Comparison of ENCODE assay signal across 8 mouse cellular contexts in genomic region chr2:164456413-164456812, GRCm38 (mm10). TPM values are rescaled to one million over a fixed set of nuclear protein-coding genes. Genes with fewer than 3 reads are reported as not detected.
DNase-seq lines count a peak whose midpoint lies in the region; ATAC-seq and TF ChIP-seq lines count a peak whose summit lies in the region.
"Had no signal": no experiment of that assay in that cellular context is flagged by ENCODE, and none has a peak within 500 bp of the region (broad histone marks: within the 10 kb centered on the region; RNA-seq: fewer than 3 reads in every experiment).

No protein-coding gene starts in this region.

- no peaks in the 10 kb centered on the region for H3K27me3 ChIP-seq in kidney, postnatal 0 days (ENCODE audit: insufficient read depth, low read length)
- no peaks in the 10 kb centered on the region for H3K27me3 ChIP-seq in embryonic facial prominence, embryonic 11.5 days (ENCODE audit: control insufficient read depth, insufficient read depth, low read length)
- H3K27me3 ChIP-seq in intestine, embryonic 15.5 days (replicated peaks) = no peaks in the 10 kb centered on the region
- H3K27me3 ChIP-seq in neural tube, embryonic 14.5 days (ENCODE audit: control insufficient read depth, insufficient read depth, low read length) = no peaks in the 10 kb centered on the region

- peak overlapping the region; percentile 42; the same call in 1 of the 2 replicates for H3K4me2 ChIP-seq in kidney, postnatal 0 days (ENCODE audit: low read length)
- H3K4me2 ChIP-seq in embryonic facial prominence, embryonic 11.5 days (ENCODE audit: low read depth, low read length) = no peak overlapping the region
- peak overlapping the region; percentile 48 for H3K4me2 ChIP-seq in intestine, embryonic 15.5 days (replicated peaks)
- H3K4me2 ChIP-seq in neural tube, embryonic 14.5 days (ENCODE audit: low read depth, low read length) = peak overlapping the region; percentile 18; the same call in 1 of the 2 replicates

- DNase-seq in kidney, postnatal 0 days (ENCODE audit: low spot score) = no peak
- DNase-seq in kidney, postnatal 10 days = no peak
- no peak for DNase-seq in embryonic facial prominence, embryonic 11.5 days (ENCODE audit: low spot score)
- no peak for DNase-seq in right cerebral cortex, postnatal 14 days
- no peak for DNase-seq in adrenal gland, adult 2 months
- DNase-seq: cerebellum, adult 9-11 months had no signal

- WGBS in kidney, postnatal 0 days = 81% methylated on average over 1 of the region's 1 CpGs
- 87% methylated on average over 1 of the region's 1 CpGs for WGBS in embryonic facial prominence, embryonic 11.5 days
- 71% methylated on average over 1 of the region's 1 CpGs for WGBS in intestine, embryonic 15.5 days
- 90% methylated on average over 1 of the region's 1 CpGs for WGBS in neural tube, embryonic 14.5 days

- no peak overlapping the region for H3K4me3 ChIP-seq in kidney, postnatal 0 days (replicated peaks; ENCODE audit: low read depth, low read length)
- no peak overlapping the region for H3K4me3 ChIP-seq in embryonic facial prominence, embryonic 11.5 days (ENCODE audit: low read depth, low read length)
- no peak overlapping the region for H3K4me3 ChIP-seq in intestine, embryonic 15.5 days (replicated peaks)
- no peak overlapping the region for H3K4me3 ChIP-seq in neural tube, embryonic 14.5 days (ENCODE audit: low read depth, low read length)

- H3K9me3 ChIP-seq in kidney, postnatal 0 days (replicated peaks; ENCODE audit: low read length) = no peaks in the 10 kb centered on the region
- no peaks in the 10 kb centered on the region for H3K9me3 ChIP-seq in embryonic facial prominence, embryonic 11.5 days (replicated peaks; ENCODE audit: control insufficient read depth, low read length)
- no peaks in the 10 kb centered on the region for H3K9me3 ChIP-seq in intestine, embryonic 15.5 days
- H3K9me3 ChIP-seq in neural tube, embryonic 14.5 days (ENCODE audit: control insufficient read depth, low read length) = no peaks in the 10 kb centered on the region

- H3K9ac ChIP-seq in kidney, postnatal 0 days (ENCODE audit: low read depth, low read length) = peak overlapping the region; percentile 31; the same call in 1 of the 2 replicates
- peak overlapping the region; percentile 51 for H3K9ac ChIP-seq in embryonic facial prominence, embryonic 11.5 days (replicated peaks; ENCODE audit: low read length)
- H3K9ac ChIP-seq in intestine, embryonic 15.5 days = 0 out of 2 replicates have a peak overlapping the region, but pooled peaks have one; percentile 29
- H3K9ac ChIP-seq in neural tube, embryonic 14.5 days (replicated peaks; ENCODE audit: low read depth, low read length) = no peak overlapping the region

- ATAC-seq in kidney, postnatal 0 days (replicated peaks; ENCODE audit: low FRiP score, low read depth) = no peak
- ATAC-seq in embryonic facial prominence, embryonic 11.5 days (replicated peaks; ENCODE audit: insufficient number of reproducible peaks, low FRiP score, low TSS enrichment, low read depth) = no peak
- no peak for ATAC-seq in intestine, embryonic 15.5 days
- ATAC-seq in neural tube, embryonic 14.5 days (ENCODE audit: low read depth) = no peak

- peak overlapping the region; percentile 86 for H3K27ac ChIP-seq in kidney, postnatal 0 days
- H3K27ac ChIP-seq in embryonic facial prominence, embryonic 11.5 days (replicated peaks; ENCODE audit: low read depth, low read length) = no peak overlapping the region
- H3K27ac ChIP-seq in intestine, embryonic 15.5 days = peak overlapping the region; percentile 54
- H3K27ac ChIP-seq in neural tube, embryonic 14.5 days (ENCODE audit: low read depth, low read length) = no peak overlapping the region

- H3K36me3 ChIP-seq in kidney, postnatal 0 days (ENCODE audit: insufficient read depth, low read length) = no peaks in the 10 kb centered on the region
- H3K36me3 ChIP-seq in embryonic facial prominence, embryonic 11.5 days (replicated peaks; ENCODE audit: control insufficient read depth, insufficient read depth, low read depth, low read length) = no peaks in the 10 kb centered on the region
- no peaks in the 10 kb centered on the region for H3K36me3 ChIP-seq in intestine, embryonic 15.5 days
- H3K36me3 ChIP-seq in neural tube, embryonic 14.5 days (ENCODE audit: control insufficient read depth, insufficient read depth, low read length) = no peaks in the 10 kb centered on the region

- no peak for TF ChIP-seq CTCF in kidney, postnatal 0 days (IDR thresholded peaks at IDR 0.05; ENCODE audit: low read depth)

- peaks cover 13% of the 10 kb centered on the region for H3K4me1 ChIP-seq in kidney, postnatal 0 days (replicated peaks; ENCODE audit: insufficient read depth, low read length)
- no peaks in the 10 kb centered on the region for H3K4me1 ChIP-seq in embryonic facial prominence, embryonic 11.5 days (ENCODE audit: control insufficient read depth, insufficient read depth, low read length)
- peaks cover 30% of the 10 kb centered on the region for H3K4me1 ChIP-seq in intestine, embryonic 15.5 days (replicated peaks)
- H3K4me1 ChIP-seq in neural tube, embryonic 14.5 days (ENCODE audit: control insufficient read depth, insufficient read depth, low read length) = no peaks in the 10 kb centered on the region

RNA-seq across cellular contexts. Expression of gene Sys1, which starts 0.4 kb away (rescaled TPM):
- 83.0 and 83.1 TPM in 2 replicates for polyA plus RNA-seq in kidney, postnatal 0 days (2015; fragmentation: Nextera tagmentation; extraction: Ambion mirVana)
- 53.3 and 58.3 TPM in 2 replicates for polyA plus RNA-seq in embryonic facial prominence, embryonic 11.5 days (2014; fragmentation: Nextera tagmentation; extraction: Ambion mirVana)
- polyA plus RNA-seq in intestine, embryonic 15.5 days (2015; fragmentation: Nextera tagmentation; extraction: Ambion mirVana) = 51.1 and 61.9 TPM in 2 replicates
- polyA plus RNA-seq in neural tube, embryonic 14.5 days (2014; fragmentation: Nextera tagmentation; extraction: Ambion mirVana) = 88.9 and 96.3 TPM in 2 replicates
- 10 to 100 TPM; 24.5 to 34.0 TPM for total RNA-seq in adrenal gland, adult 2 months (2021)
- 299 and 335 TPM in 2 replicates for polyA plus RNA-seq in adrenal gland, adult 2 months (2012; rRNA removed)

RNA-seq across cellular contexts. Expression of gene Gm20458, which starts 4.4 kb away (rescaled TPM):
- 22.8 and 23.3 TPM in 2 replicates for polyA plus RNA-seq in kidney, postnatal 0 days (2015; fragmentation: Nextera tagmentation; extraction: Ambion mirVana)
- 2.6 and 4.3 TPM in 2 replicates for polyA plus RNA-seq in embryonic facial prominence, embryonic 11.5 days (2014; fragmentation: Nextera tagmentation; extraction: Ambion mirVana)
- polyA plus RNA-seq in intestine, embryonic 15.5 days (2015; fragmentation: Nextera tagmentation; extraction: Ambion mirVana) = 9.4 and 18.5 TPM in 2 replicates
- polyA plus RNA-seq in neural tube, embryonic 14.5 days (2014; fragmentation: Nextera tagmentation; extraction: Ambion mirVana) = 3.0 and 3.1 TPM in 2 replicates
- 1 to 10 TPM; 3.9 to 9.6 TPM for total RNA-seq in adrenal gland, adult 2 months (2021)
- polyA plus RNA-seq in adrenal gland, adult 2 months (2012; rRNA removed) = 9.6 and 18.9 TPM in 2 replicates

RNA-seq across cellular contexts. Expression of gene Sdc4, which starts 12.7 kb away (rescaled TPM):
- 183 and 227 TPM in 2 replicates for polyA plus RNA-seq in kidney, postnatal 0 days (2015; fragmentation: Nextera tagmentation; extraction: Ambion mirVana)
- polyA plus RNA-seq in embryonic facial prominence, embryonic 11.5 days (2014; fragmentation: Nextera tagmentation; extraction: Ambion mirVana) = 19.2 and 24.1 TPM in 2 replicates
- 120 and 126 TPM in 2 replicates for polyA plus RNA-seq in intestine, embryonic 15.5 days (2015; fragmentation: Nextera tagmentation; extraction: Ambion mirVana)
- 3.6 and 7.1 TPM in 2 replicates for polyA plus RNA-seq in neural tube, embryonic 14.5 days (2014; fragmentation: Nextera tagmentation; extraction: Ambion mirVana)
- 100 to 1,000 TPM; 123 to 151 TPM for total RNA-seq in adrenal gland, adult 2 months (2021)
- 23.3 and 23.5 TPM in 2 replicates for polyA plus RNA-seq in adrenal gland, adult 2 months (2012; rRNA removed)

RNA-seq across cellular contexts. Expression of gene Trp53tg5, which starts 17.1 kb away (rescaled TPM):
- not detected in 2 replicates for polyA plus RNA-seq in kidney, postnatal 0 days (2015; fragmentation: Nextera tagmentation; extraction: Ambion mirVana)
- not detected in 2 replicates for polyA plus RNA-seq in embryonic facial prominence, embryonic 11.5 days (2014; fragmentation: Nextera tagmentation; extraction: Ambion mirVana)
- not detected in 2 replicates for polyA plus RNA-seq in intestine, embryonic 15.5 days (2015; fragmentation: Nextera tagmentation; extraction: Ambion mirVana)
- not detected in 2 replicates for polyA plus RNA-seq in neural tube, embryonic 14.5 days (2014; fragmentation: Nextera tagmentation; extraction: Ambion mirVana)
- not detected for total RNA-seq in adrenal gland, adult 2 months (2021)
- polyA plus RNA-seq in adrenal gland, adult 2 months (2012; rRNA removed) = not detected in 2 replicates

RNA-seq across cellular contexts. Expression of gene Dbndd2, which starts 29.5 kb away (rescaled TPM):
- 22.5 and 23.3 TPM in 2 replicates for polyA plus RNA-seq in kidney, postnatal 0 days (2015; fragmentation: Nextera tagmentation; extraction: Ambion mirVana)
- polyA plus RNA-seq in embryonic facial prominence, embryonic 11.5 days (2014; fragmentation: Nextera tagmentation; extraction: Ambion mirVana) = 1.6 and 4.2 TPM in 2 replicates
- 4.7 and 14.8 TPM in 2 replicates for polyA plus RNA-seq in intestine, embryonic 15.5 days (2015; fragmentation: Nextera tagmentation; extraction: Ambion mirVana)
- 13.7 and 15.6 TPM in 2 replicates for polyA plus RNA-seq in neural tube, embryonic 14.5 days (2014; fragmentation: Nextera tagmentation; extraction: Ambion mirVana)
- total RNA-seq in adrenal gland, adult 2 months (2021) = 1 to 10 TPM; 5.5 to 7.0 TPM
- 20.8 and 30.7 TPM in 2 replicates for polyA plus RNA-seq in adrenal gland, adult 2 months (2012; rRNA removed)

Comparison
In these comparisons a context has a peak if more than half of its experiments do, and no peak if none do; other contexts are left out.
1. H3K27ac ChIP-seq: peak in kidney, postnatal 0 days (single experiment) and intestine, embryonic 15.5 days (single experiment); none in embryonic facial prominence, embryonic 11.5 days (single experiment) and neural tube, embryonic 14.5 days (single experiment).